Mouse (Mus musculus): ENCODE results near the gene Mapk7. TPM values are rescaled to one million over a fixed set of nuclear protein-coding genes. Genes with fewer than 3 reads are reported as not detected.
A peak's percentile ranks its signal among the peaks of the same experiment; 100 is the strongest.

The Mapk7 gene
- 10 to 100 TPM; 19.1 to 26.9 TPM for total RNA-seq (2021)

DNA sequence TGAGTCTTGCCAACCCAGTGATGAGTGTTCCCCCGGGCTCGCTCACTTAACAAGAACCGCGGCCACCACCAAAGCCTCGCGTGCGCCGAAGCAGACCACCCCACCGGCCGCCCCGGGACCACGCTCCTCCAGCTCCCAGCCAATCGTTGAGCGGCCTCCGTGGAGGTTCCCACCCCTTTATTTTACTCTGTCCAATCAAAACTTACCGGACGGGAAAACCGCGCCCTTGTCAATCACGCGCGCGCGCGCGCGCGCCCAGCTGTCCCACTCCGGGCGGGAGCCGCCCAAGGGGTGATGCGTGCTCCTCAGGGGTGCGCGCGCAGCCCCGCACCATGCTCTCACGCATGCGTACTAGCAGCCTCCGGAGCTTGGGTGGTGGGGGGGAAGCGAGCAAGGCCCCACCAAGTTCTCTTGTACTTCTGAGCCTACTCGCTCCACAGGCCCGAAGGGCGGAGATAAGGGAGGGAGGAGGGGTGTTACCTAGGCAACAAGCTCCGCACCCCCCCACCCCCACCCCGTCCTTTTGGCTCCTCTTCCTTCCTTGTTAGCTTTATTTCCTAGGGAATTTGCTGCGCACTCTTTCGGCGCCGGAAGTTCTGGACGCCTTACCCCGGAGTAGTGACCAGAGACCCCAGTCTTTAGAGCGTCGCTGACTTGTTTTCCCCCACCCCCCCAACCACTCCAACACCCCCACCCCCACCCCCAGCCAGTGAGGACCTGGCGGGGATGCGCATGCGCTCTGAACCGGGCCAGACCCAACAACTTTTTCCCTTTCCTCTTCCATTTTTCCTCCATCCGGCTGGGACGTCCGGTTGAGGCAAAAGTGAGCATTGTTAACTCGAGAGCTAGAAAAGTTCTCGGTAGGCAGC, at the start of gene Mapk7:
Gene Mapk7 (minus strand): TSS at position 278 of the 869 bp plus-strand sequence.
- peak; percentile 94 to 98 for DNase-seq (ENCODE audit: low spot score in 2 of 2)
- intact Hi-C loops (cut with DNase I), result no loop called here

DNA sequence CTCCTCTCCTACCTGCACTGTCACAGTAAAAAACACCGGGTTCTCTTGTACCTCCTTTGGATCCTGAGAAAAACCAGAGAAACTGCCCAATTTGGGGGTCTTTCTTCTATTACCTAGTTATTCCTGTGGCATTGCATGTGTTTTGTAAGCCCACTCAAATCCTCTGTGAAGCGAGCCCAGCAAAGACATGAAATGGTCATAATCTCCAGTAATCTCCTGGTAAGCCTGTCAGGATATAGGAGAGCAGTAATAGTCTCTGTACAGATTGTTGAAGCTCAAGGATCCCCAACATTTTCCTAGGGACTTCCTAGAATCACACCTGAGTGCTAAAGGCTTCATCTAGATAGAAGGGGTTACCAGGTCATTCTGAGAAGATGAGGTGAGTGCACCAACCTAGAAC, 46.9 kb upstream of the Mapk7 start:
- intact Hi-C loops (cut with DNase I), result no loop called here
- no peak for DNase-seq (ENCODE audit: low spot score in 2 of 2)

DNA sequence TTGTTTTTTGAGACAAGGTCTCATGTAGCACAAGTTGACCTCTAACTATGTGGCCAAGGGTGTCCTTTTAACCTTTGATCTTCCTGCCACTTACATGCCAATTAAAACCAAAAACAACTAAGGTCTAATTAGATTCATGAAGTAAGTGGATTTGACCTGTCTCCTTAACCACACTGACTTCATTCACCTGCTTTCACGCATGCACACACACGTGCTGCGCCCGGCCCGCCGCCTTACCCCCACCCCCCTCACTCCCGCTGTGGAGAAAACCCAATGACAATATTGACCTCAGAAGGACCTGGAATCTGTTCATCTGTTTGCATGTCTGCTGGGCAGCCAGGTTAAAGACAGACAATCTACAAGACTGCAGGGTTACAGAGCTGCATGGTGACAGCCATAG, 46.4 kb upstream of the Mapk7 start:
- DNase-seq (ENCODE audit: low spot score in 2 of 2), result no peak

DNA sequence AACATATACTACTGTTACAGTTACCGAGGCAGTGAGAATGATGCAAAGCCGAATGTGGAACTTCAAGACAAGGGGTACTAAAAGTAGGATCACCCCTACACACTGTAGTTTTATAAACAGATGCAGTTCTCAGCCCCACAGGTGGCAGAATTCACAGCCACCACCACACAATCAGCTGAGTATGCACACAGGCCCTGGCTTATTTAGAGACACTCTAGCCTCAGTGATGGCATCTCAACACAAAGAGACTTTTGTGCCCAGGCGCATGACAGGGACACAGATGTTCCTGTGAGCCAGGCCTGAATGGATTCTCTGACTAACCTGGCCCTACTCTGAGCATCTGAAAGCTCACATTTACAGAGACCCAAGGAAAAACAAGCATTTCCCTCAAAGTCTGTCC, 43.2 kb upstream of the Mapk7 start:
- intact Hi-C loops (cut with DNase I), result no loop called here
- DNase-seq (ENCODE audit: low spot score in 2 of 2), result peak; percentile 39 to 79

More for the DNA sequence above, 46.4 kb upstream of the Mapk7 start:
- intact Hi-C loops (cut with DNase I), result no loop called here

DNA sequence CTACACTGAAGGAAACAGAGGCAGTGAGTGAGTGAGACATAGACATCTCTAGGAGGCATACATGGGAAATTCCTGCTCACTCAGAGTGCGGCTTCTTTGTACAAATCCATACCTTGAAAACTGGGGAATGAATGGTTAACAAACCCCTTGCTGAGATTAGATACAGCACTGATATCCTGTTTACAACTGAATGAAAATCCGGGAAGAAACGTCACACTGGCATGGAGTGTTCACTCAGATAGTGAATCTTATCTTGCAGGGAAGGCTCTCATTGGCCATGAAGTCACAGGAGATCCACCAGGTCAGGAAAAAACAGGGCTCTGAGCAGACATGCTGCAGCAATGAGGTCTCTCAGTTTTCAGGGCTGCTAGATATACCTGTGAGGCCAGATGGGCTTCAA, 42.7 kb upstream of the Mapk7 start:
- no peak for DNase-seq (ENCODE audit: low spot score in 2 of 2)
- intact Hi-C loops (cut with DNase I), result no loop called here

DNA sequence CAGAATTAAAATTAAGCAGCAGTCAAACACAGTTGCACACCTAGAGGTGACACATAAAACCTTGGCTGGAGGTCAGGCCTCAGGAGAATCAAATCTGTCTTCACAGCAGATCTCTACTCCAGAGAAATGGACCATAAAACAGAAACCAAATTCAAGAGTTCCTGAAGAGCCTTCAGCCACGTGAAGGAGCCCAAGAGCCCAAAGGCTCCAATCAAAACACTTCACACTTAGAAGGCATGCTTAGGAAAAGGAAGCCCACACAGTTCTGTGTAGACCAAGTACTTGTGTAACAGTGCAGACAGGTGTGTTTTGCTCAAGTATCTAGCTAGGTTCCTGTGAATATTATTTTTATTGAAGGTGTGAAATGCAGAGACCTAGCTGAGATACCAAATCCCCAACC, 41.3 kb upstream of the Mapk7 start:
- no peak for DNase-seq (ENCODE audit: low spot score in 2 of 2)
- intact Hi-C loops (cut with DNase I), result no loop called here

DNA sequence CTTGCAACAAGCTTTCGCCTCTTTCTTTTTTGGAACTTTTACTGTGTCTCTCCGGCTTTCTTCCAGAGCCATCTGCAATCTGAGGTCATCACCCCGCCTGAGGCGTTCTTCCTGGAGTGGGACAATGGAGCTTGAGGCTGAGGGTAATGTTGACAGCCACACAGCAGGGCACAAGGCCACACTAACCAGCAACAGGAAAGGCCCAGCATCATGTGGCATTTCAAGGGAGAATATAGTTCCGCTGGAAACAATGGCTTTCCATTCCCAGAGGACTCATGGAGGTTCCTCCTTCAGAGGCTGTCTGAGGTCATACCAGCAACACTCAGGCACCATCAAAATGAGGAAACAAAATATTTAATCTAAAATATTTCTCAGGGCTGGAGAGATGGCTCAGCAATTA, 39.4 kb upstream of the Mapk7 start:
- no peak for DNase-seq (ENCODE audit: low spot score in 2 of 2)
- intact Hi-C loops (cut with DNase I), result loop anchor here (5.0 kb wide), 1 partner anchor 84 kb away; no protein-coding TSS in a partner anchor

DNA sequence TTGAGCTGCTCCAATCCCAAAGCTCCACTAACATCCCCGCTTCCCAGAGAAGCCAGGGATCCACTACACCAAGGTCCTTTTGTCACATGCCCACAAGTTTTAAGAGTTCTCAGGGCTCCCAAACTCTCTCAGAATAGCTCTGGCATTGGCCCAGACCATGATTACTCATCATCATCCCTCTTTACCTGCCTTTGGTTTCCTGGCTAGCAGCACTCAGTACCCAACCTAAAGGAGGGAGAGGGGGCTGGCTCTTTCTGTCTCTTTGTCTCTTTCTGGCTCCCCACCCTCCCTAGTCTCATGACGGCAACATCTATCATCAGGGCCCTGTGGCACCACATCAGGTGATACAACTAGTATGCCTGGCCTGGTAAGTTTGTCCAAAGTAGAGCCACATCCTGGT, 38.6 kb upstream of the Mapk7 start:
- DNase-seq (ENCODE audit: low spot score in 2 of 2), result no peak
- intact Hi-C loops (cut with DNase I), result loop anchor here (5.0 kb wide), 1 partner anchor 84 kb away; no protein-coding TSS in a partner anchor

DNA sequence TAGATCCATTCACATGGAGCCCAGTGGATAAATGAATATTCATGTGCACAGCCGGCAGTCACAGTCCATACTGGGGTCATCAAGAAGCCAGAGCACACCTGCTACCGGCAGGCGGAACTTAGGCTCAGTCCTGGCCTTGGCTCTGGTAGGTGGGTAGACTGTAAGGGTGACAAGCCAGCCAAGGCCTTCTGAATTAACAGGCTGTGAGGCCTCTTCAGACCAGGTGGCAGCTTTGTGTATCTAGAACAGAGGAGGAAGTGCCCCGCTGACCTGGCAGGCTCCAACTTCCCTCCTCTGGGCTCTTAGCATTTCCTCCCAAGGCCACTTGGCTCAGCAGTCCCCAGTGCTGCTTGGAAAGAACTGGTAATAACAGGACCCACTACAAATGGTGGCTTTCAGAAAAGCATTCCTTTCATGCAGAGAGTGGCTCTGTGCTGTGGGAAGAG, 35.1 kb upstream of the Mapk7 start:
- DNase-seq (ENCODE audit: low spot score in 2 of 2), result peak; percentile 27 to 60
- intact Hi-C loops (cut with DNase I), result no loop called here

DNA sequence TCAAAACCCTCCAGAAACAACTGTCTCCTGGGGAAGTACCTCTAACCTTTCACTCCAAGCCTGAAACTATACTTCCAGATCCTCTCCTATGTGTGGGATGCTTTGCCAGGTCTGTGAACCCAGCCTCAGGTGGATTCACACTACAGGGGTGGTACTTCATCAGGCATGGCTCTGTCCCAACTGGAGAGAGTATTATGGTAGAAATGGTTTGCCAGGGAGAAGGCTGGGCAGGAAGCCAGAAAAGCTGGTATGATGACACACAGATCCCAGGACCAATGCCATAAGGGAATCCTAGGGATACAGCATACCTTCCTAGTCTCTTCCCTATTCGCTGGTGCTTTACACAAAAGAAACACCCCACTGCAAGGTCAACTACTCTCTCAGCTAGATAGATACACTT, 32.7 kb upstream of the Mapk7 start:
- intact Hi-C loops (cut with DNase I), result no loop called here

DNA sequence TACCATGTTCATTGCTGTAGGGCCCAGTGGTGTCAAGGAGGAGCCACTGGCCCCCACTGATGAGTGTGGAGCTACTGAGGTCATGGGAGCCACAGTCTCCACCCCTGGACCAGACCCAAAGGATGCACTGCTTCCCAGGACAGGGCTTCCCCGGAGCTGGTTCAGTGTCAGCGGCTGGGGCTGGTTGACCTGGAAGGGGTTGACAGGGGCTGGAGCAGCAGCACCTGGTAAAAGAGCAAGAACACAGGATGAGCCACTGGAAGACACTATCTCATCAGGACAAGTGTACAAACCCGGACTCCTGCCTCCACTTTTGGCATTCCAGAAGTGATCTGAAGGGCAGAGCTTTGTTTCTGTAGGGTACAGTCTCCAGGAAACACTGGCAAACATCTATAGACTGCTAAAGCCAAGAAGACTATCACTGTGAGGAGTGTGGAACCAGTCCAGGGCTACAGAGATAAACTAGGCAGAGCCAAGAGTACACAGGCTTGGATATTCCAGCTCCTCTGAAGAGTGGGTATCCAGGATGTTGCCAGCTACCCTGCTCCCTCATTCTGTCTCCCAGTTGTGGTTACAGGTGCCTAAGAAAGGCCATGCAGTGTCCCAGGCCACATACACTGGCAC, 25.4 kb upstream of the Mapk7 start:
- intact Hi-C loops (cut with DNase I), result no loop called here
- no peak for DNase-seq (ENCODE audit: low spot score in 2 of 2)

More for the DNA sequence above, 32.7 kb upstream of the Mapk7 start:
- no peak for DNase-seq (ENCODE audit: low spot score in 2 of 2)

DNA sequence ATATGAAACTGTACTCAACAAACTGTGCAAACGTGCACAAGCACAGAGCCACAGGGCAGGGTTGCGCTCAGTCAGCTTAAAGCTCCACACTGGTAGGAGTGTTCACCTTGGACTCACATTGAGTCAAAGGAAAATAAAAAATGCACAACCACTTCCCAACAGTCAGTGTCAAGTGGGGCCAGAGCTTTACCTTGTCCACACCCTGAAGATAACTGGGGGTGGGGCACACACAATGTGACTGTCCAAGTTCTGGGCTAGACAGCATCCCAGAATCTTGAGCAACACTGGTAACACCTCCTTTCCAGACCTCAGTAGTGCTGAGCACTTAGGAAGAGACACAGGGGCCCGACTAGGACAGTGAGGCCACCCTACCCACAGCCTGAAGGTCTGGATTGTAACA, 24.7 kb upstream of the Mapk7 start:
- intact Hi-C loops (cut with DNase I), result no loop called here
- DNase-seq (ENCODE audit: low spot score in 2 of 2), result no peak

DNA sequence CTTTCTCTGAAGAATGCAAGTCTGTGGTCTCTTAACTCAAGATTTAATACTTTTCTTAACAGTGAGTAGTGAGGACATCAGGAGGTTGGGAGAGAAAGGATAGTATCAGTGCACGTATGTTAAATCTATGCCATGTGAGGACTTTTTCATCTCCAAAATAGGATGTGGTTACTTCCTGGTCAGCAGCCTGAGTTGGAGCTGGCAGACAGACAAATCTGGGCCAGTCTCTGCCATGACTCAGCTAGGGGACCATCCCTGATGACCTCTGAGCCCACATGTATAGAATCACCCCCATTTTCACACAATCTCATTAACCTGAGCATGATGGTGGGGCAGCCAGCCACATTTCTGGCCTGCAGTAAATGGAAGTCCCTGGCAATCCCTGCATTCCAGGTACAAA, 23.8 kb upstream of the Mapk7 start:
- intact Hi-C loops (cut with DNase I), result no loop called here

DNA sequence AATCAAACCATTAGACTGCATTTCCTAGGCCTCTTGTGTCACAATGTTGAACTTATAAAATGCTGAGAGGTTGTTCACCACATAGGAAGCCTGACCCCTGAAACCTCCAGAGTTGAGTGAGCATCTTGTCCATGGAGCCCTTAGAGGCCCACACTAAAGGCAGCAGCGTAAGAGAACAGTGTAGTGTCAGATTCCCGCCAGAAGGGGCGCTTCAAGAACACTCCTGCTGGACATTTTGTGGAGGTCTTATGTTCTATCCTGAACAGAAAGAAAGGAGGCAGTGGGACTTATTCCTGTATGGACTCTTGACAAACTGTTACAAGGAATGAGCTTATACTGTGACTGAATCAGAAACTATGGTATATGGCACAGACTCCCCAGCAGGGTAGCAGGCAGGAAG, 20.7 kb upstream of the Mapk7 start:
- DNase-seq (ENCODE audit: low spot score in 2 of 2), result no peak
- intact Hi-C loops (cut with DNase I), result no loop called here

More for the DNA sequence above, 23.8 kb upstream of the Mapk7 start:
- DNase-seq (ENCODE audit: low spot score in 2 of 2), result no peak

DNA sequence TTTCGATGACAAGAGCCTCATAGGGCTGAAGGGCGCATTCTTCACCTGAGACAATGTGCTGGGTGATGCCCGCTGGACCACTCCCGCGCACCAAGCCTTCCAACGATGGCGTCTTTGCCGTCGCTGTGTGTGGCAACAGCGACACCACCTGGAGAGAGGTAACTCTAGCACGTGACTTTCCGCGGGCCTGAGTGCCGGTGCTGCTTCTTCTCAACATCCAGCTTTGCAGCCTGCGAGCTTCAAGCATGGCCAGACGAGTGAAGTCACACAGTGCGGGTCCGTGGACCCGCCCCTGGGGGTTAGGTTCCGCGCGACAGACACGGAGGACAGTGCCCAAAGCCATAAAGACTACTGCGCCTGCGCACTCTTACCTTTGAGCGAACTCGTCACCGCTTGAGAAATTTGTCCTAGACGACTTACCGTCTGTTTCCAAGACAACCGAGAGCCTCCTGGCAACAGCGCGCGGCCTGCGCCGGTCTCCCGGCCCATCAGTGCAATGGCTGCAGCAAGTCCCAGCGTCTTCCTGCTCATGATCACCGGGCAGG, 10.6 kb upstream of the Mapk7 start, which contains the start of gene B9d1:
Gene B9d1 (plus strand): TSS at position 432 of the 545 bp plus-strand sequence.
- DNase-seq (ENCODE audit: low spot score in 2 of 2), result peak; percentile 99
- intact Hi-C loops (cut with DNase I), result loop anchor here (1.0 to 10.0 kb wide), 6 partner anchors 68 to 320 kb away; no protein-coding TSS in a partner anchor

DNA sequence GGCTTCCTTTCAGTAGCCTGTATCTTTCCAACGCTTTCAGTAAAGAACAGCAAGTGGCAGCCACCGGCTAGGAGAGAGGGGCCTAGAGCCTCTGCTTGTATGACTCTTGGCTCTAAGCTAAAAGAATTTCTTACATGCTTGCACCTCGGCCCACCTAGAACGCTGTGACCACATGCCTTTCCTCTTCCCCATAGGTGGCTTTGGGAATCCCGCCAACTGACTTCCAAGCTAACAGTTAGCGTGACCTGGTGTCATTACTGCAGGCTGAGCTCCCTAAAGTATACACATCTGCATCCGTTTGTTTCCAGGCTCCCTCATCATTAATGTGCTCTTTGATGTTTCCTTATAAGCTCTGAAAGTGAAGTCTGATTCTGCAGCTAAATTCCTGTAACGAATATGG, 9.7 kb upstream of the Mapk7 start:
- DNase-seq (ENCODE audit: low spot score in 2 of 2), result no peak

DNA sequence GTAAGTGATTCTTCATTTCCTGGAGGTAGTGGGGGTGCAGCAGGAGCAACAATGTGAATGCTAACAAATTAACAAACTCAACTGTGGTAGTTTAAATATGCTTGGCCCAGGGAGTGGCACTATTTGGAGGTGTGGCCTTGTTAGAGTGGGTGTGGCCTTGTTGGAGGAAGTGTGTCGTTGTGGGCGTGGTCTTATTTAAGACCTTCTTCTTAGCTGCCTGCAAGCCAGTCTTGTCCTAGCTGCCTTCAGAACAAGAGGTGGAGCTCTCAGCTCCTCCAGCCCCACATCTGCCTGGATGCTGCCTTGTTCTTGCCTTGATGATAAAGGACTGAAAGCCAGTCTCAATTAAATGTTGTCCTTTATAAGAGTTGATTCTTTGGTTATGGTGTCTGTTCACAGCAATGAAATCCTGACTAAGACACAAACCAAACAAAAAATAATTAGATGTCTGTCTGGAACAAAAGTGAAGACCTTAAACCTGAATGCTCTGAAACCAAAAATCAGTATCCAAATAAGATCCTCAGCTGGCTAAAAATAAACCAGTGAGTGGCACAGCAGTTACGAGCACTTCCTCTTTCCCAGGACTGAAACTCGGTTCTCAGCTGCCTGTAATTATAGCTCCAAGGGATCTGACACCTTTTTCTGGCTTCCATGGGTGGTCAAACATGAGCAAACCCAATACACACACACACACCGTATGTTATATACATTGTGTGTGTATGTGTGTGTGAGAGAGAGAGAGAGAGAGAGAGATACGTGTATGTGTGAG, 4.7 kb upstream of the Mapk7 start:
- DNase-seq (ENCODE audit: low spot score in 2 of 2), result no peak
- intact Hi-C loops (cut with DNase I), result no loop called here

More for the DNA sequence above, 9.7 kb upstream of the Mapk7 start:
- intact Hi-C loops (cut with DNase I), result loop anchor here (2.0 to 10.0 kb wide), 3 partner anchors 95 to 319 kb away; no protein-coding TSS in a partner anchor

DNA sequence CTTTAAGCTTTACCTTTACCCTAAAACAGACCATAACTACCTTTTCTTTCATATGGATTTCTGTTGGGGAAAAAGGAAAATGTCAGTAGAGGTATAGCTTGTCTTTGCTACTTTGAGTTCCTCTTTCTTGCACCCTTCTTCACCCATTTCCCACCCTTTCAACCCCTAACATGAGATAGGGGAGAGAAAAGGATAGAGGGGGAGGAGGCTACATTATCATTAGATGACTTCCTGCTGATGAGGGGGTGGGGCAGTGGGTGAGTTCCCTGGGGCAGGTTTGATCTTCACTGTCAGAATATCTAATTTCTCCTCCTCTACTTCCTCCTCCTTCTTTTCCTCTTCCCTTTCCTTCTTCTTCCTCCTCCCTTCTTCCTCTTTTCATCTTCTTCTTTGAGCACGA, 3.3 kb upstream of the Mapk7 start:
- no peak for DNase-seq (ENCODE audit: low spot score in 2 of 2)
- intact Hi-C loops (cut with DNase I), result no loop called here

DNA sequence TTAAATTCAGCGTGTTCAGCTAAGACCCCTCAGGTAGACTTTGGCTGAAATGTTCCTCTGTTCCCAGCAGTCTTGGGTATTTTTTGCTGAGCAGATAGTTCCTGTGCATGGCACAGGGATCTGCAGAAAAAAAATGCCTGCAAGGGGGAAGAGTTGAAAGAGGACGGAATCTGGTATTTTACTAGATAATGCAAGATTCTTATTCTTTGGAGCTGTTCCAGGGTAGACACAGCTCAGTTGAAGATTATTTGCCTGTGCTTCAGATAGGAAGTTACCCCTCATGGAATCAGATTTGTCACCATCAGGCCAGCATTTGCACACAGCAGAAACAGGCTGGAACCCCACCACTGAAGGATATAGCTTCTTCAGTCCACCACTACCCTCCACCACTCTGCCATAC, 1.3 kb upstream of the Mapk7 start:
- intact Hi-C loops (cut with DNase I), result no loop called here
- DNase-seq (ENCODE audit: low spot score in 2 of 2), result no peak
